Mouse (Mus musculus) kidney, postnatal 0 days (tissue): ENCODE results near the gene Myo16. TPM values are rescaled to one million over a fixed set of nuclear protein-coding genes. Genes with fewer than 3 reads are reported as not detected.
A peak's percentile ranks its signal among the peaks of the same experiment; 100 is the strongest.

Source experiments
- ATAC-seq: fragments of 200-750 bp; cut with Nextera tagmentation; replicated peaks from 2 replicates; pipeline ENCODE4 v1.8.0; 2017; ENCODE audit warnings: low read depth, moderate number of reproducible peaks, moderate TSS enrichment, moderate library complexity; ENCODE audit not compliant: low FRiP score
- DNase-seq: peaks from one replicate; pipeline ENCODE4 v3.0.0-alpha.2; 2016; ENCODE audit warnings: low spot score
- H3K27ac ChIP-seq: fragments of 300-500 bp; sonication (generic); 2 replicates; pipeline ENCODE4 v1.5.1; 2014; ENCODE audit warnings: mild to moderate bottlenecking
- H3K27me3 ChIP-seq: fragments of 300-500 bp; sonication (generic); 2 replicates; pipeline ENCODE4 v1.6.1; 2014; ENCODE audit warnings: low read length, mixed read lengths; ENCODE audit not compliant: insufficient read depth
- H3K36me3 ChIP-seq: fragments of 300-500 bp; sonication (generic); 2 replicates; pipeline ENCODE4 v1.6.1; 2014; ENCODE audit warnings: low read length, mixed read lengths; ENCODE audit not compliant: insufficient read depth
- H3K4me1 ChIP-seq: fragments of 300-500 bp; sonication (generic); replicated peaks from 2 replicates; pipeline ENCODE4 v1.6.1; 2014; ENCODE audit warnings: antibody characterized with exemption, low read length, mixed read lengths; ENCODE audit not compliant: insufficient read depth
- H3K4me2 ChIP-seq: fragments of 300-500 bp; sonication (generic); 2 replicates; pipeline ENCODE4 v1.6.1; 2014; ENCODE audit warnings: mild to moderate bottlenecking, low read length, moderate library complexity, mixed read lengths
- H3K4me3 ChIP-seq: fragments of 300-500 bp; sonication (generic); replicated peaks from 2 replicates; pipeline ENCODE4 v1.5.1; 2014; ENCODE audit warnings: low read depth, low read length
- H3K9ac ChIP-seq: fragments of 300-500 bp; sonication (generic); 2 replicates; pipeline ENCODE4 v1.6.1; 2014; ENCODE audit warnings: low read depth, low read length
- H3K9me3 ChIP-seq: fragments of 300-500 bp; sonication (generic); replicated peaks from 2 replicates; pipeline ENCODE4 v1.6.1; 2016; ENCODE audit warnings: low read length, inconsistent platforms, mixed read lengths
- CTCF ChIP-seq: IDR thresholded peaks from 2 replicates; pipeline ENCODE4 v1.5.1; 2016; ENCODE audit warnings: antibody characterized with exemption, low read depth, mild to moderate bottlenecking, moderate library complexity
- WGBS: fragments of 180-500 bp; shearing (Covaris S2); extraction: QIAGEN DNeasy Blood & Tissue Kit; methylation state at CpG from one replicate; pipeline ENCODE4 v1.1.7; 2014; 5-methylcytosine and 5-hydroxymethylcytosine counted together
- polyA plus RNA-seq: library from polyadenylated mRNA; unstranded; fragments of >200 nt; fragmentation: Nextera tagmentation; extraction: Ambion mirVana; gene quantifications from 2 replicates; pipeline ENCODE4 v1.2.1, GENCODE M21; 2015

Myo16 gene
- polyA plus RNA-seq, 1 experiment from 2014 or later = 0.08 TPM

DNA sequence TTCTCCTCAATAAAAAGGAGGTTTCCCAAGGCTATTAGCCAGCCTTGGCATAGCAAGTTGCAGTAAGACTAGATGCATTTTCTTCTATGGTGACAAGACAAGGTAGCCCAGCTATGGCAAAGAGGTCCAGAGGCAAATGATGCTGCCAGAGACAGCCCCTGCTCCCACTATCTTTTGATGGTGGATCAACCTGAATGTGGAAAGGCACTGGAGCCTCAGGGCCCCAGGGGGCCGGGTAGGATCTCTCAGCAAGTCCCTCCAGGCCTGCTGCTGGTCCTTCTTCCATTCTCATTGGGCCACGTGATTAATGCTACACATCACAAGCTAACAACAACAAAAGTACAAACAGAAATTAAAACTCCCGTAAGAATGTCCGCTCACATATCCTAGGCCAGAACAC is 266.0 kb downstream of the Myo16 start:
- 83% methylated on average over 4 of the region's 4 CpGs for WGBS
- H3K4me3 ChIP-seq = no peak overlapping the region
- no peaks in the 10 kb centered on the region for H3K27me3 ChIP-seq
- H3K9ac ChIP-seq = no peak overlapping the region
- ATAC-seq = no peak
- no peak for DNase-seq
- no peaks in the 10 kb centered on the region for H3K36me3 ChIP-seq
- H3K9me3 ChIP-seq = no peaks in the 10 kb centered on the region
- no peaks in the 10 kb centered on the region for H3K4me1 ChIP-seq
- H3K4me2 ChIP-seq = no peak overlapping the region
- no peak overlapping the region for H3K27ac ChIP-seq
- TF ChIP-seq CTCF = no peak

DNA sequence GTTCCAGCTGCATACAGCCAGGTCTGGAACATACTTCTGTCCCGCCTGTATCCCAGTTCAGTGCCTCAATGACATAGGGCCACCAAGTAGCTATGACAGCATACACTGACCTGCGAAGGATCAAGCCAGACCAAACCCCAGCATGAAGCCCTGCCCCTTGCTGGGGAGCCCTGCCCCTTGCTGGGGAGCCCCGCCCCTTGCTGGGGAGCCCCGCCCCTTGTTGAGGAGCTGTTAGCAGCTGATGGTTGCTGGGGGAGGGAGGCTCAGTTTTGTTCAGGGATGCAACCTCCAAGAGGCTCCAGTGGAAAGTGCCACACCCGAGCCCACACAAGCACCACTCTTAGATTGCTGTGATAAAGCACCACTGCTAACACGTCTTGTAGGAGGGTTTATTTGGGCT is 266.8 kb downstream of the Myo16 start:
- Histone ChIP-seq H3K9ac (no peak overlapping the region), H3K27me3 (no peaks in the 10 kb centered on the region), H3K36me3 (no peaks in the 10 kb centered on the region), H3K4me2 (no peak overlapping the region), H3K4me3 (no peak overlapping the region), H3K9me3 (no peaks in the 10 kb centered on the region), H3K4me1 (no peaks in the 10 kb centered on the region), H3K27ac (no peak overlapping the region)
- DNase-seq (no peak), ATAC-seq (0 out of 2 replicates have a peak, but pooled peaks have one; percentile 29)
- no peak for TF ChIP-seq CTCF
- WGBS = 80% methylated on average over 6 of the region's 6 CpGs

DNA sequence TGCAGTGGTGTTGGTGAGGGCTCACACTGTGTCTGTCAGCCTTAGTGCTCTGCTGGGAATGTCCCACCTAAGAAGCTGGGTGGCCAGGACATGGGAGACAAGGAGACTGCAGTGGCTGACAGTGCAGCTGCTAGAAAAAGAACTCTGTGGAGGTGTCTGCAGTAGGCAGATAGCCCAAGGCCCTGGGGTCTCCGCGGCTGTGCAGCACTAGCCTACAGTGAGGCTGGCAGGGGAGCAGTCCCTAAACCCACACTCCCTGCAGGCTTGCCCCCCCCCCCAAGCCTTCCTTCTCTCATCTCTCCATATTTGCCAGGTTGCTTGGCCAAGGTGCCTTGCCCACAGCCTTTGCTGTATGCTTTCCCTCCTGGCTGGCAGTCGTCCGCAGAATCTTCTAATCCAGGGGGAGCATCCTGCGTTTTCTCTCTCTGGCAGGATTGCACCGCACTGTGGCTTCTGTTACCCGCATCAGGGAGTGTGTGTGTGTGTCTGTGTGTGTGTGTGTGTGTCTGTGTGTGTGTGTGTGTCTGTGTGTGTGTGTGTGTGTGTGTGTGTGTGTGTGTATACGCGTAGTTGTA is 267.9 kb downstream of the Myo16 start:
- ATAC-seq (no peak), DNase-seq (no peak)
- Histone ChIP-seq H3K4me1 (no peaks in the 10 kb centered on the region), H3K4me2 (no peak overlapping the region), H3K27me3 (no peaks in the 10 kb centered on the region), H3K9me3 (no peaks in the 10 kb centered on the region), H3K4me3 (no peak overlapping the region), H3K27ac (no peak overlapping the region), H3K36me3 (no peaks in the 10 kb centered on the region), H3K9ac (no peak overlapping the region)
- TF ChIP-seq CTCF = no peak
- WGBS = 94% methylated on average over 9 of the region's 9 CpGs

DNA sequence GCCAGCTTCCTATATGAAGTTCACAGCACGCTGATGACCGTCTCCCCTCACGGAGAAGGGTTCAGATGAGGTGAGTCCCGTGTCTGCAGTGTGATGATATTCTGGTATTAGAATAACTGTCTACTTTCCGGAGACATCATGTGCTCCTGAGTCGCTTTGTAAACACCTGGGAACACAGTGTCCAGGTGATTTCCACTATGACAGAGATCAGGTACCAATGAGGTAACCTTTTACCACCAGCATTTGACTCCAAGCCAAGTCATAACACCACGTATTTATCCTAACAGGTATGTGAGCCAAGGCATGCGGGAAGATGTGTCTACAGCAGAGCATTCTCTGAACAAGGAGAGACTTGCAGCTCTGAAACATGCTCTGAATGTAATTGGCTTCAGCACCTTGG is 281.8 kb downstream of the Myo16 start:
- ATAC-seq (no peak), DNase-seq (no peak)
- no peak for TF ChIP-seq CTCF
- Histone ChIP-seq H3K9me3 (no peaks in the 10 kb centered on the region), H3K4me2 (no peak overlapping the region), H3K27me3 (no peaks in the 10 kb centered on the region), H3K4me1 (no peaks in the 10 kb centered on the region), H3K27ac (no peak overlapping the region), H3K4me3 (no peak overlapping the region), H3K36me3 (no peaks in the 10 kb centered on the region), H3K9ac (no peak overlapping the region)
- WGBS = 86% methylated on average over 8 of the region's 8 CpGs

DNA sequence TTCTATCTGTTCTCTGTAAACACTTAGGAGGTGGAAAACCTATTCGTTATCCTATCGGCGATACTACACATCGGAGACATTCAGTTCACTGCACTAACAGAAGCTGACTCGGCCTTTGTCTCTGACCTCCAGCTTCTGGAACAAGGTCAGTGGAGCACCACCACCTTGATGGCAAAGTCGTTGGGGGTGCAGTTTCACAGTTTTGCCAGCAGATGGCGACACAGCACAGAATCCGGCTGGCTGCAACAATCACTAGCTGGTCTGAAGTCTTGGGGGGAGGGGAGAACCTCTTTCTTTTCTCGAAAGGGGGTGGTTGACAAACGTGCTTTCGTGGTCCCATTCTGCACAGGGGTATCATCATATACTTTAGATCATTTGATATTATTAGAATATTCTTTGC is 285.1 kb downstream of the Myo16 start:
- DNase-seq (peak; percentile 80), ATAC-seq (0 out of 2 replicates have a peak, but pooled peaks have one; percentile 21)

DNA sequence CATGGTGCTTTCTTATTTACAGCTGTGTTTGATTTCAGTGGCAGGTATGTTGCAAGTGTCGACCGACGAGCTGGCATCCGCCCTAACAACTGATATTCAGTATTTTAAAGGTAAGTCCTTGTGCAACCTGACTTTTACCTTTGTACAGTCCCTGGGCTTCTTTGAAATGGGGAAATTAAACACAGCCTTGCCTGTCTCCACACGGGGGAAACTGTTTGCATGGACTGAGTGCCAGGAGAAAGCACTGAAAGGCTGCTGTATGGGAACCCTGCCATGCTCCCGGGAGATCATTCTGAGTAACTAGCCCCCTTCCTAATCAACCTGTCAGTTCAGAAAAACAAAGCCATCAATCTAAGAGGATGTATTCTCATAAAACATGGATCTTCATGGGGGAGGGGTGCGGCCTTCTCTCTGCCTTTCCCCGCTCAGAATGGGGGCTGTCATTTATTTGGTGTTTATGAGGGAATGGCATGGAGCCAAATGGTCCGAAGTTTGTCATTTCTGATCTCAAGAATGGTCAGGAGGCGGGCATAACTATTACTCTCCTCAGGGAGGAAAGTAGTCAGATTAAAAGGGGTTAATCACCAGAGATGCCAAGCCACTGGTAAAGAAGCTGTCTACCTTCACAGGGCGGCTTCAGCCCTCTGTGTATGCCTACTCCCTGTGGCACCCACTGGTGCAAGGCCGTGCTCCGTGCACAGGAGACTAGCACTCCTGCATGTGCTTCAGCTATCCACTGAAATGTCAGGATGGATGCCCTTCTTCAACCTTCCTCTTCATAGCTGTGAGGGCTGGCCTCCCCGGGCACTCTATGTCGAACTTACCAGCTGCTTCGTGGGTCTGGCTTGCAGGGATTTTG is 286.1 kb downstream of the Myo16 start:
- peak; percentile 29 for DNase-seq
- Histone ChIP-seq H3K9ac (no peak overlapping the region), H3K9me3 (no peaks in the 10 kb centered on the region), H3K4me3 (no peak overlapping the region), H3K4me1 (no peaks in the 10 kb centered on the region), H3K36me3 (no peaks in the 10 kb centered on the region), H3K27me3 (no peaks in the 10 kb centered on the region), H3K4me2 (no peak overlapping the region), H3K27ac (no peak overlapping the region)
- WGBS = 51% methylated on average over 16 of the region's 16 CpGs
- TF ChIP-seq CTCF = no peak
- ATAC-seq = no peak

More for the DNA sequence above, 285.1 kb downstream of the Myo16 start:
- H3K4me1 ChIP-seq = no peaks in the 10 kb centered on the region
- no peak overlapping the region for H3K4me3 ChIP-seq
- 12% methylated on average over 11 of the region's 11 CpGs for WGBS
- peak; percentile 94 for TF ChIP-seq CTCF
- no peak overlapping the region for H3K4me2 ChIP-seq
- no peaks in the 10 kb centered on the region for H3K9me3 ChIP-seq
- H3K36me3 ChIP-seq = no peaks in the 10 kb centered on the region
- H3K27ac ChIP-seq = no peak overlapping the region
- H3K9ac ChIP-seq = no peak overlapping the region
- no peaks in the 10 kb centered on the region for H3K27me3 ChIP-seq
